Mouse (Mus musculus) megakaryocyte, embryonic 14.5 days (primary cell): Measurements from ENCODE around the gene Dock9.
"Not testable (repeated sequence)": the region's sequence is repeated elsewhere in the genome, so short reads cannot be mapped to it uniquely, and the experiment has no call there.

Experiments used
- FLI1 ChIP-seq: IDR thresholded peaks from 2 replicates; pipeline ENCODE4 v1.6.1; 2012; ENCODE audit warnings: low read length, inconsistent platforms, mixed read lengths
- GATA1 ChIP-seq: IDR thresholded peaks from 3 replicates; pipeline ENCODE4 v1.6.1; 2012; ENCODE audit warnings: mixed read lengths, low read length, inconsistent platforms, borderline replicate concordance

- not testable (repeated sequence) for TF ChIP-seq GATA1, FLI1
Measured at GRCm38 (mm10) chr14:121714799-121715198, 82.8 kb downstream of the Dock9 start.
